Mouse (Mus musculus) stomach, embryonic 14.5 days (tissue): ENCODE measurements around the gene Dkk3. TPM values are rescaled to one million over a fixed set of nuclear protein-coding genes. Genes with fewer than 3 reads are reported as not detected.

Source experiments
- ATAC-seq: fragments of 200-750 bp; cut with Nextera tagmentation; 2 replicates; pipeline ENCODE4 v1.8.0; 2017; ENCODE audit warnings: low read depth, moderate TSS enrichment; ENCODE audit not compliant: insufficient number of reproducible peaks, insufficient read depth, low FRiP score
- H3K27ac ChIP-seq: fragments of 300-500 bp; sonication (generic); 2 replicates; pipeline ENCODE4 v1.5.1; 2014; ENCODE audit warnings: mild to moderate bottlenecking, low read length, moderate library complexity, mixed read lengths
- H3K27me3 ChIP-seq: fragments of 300-500 bp; sonication (generic); 2 replicates; pipeline ENCODE4 v1.6.1; 2014; ENCODE audit warnings: low read length, control low read depth, mixed read lengths; ENCODE audit not compliant: control insufficient read depth, insufficient read depth
- H3K36me3 ChIP-seq: fragments of 300-500 bp; sonication (generic); 2 replicates; pipeline ENCODE4 v1.6.1; 2014; ENCODE audit warnings: mild to moderate bottlenecking, control low read depth, low read length, moderate library complexity, mixed read lengths; ENCODE audit not compliant: control insufficient read depth, insufficient read depth
- H3K4me1 ChIP-seq: fragments of 300-500 bp; sonication (generic); 2 replicates; pipeline ENCODE4 v1.6.1; 2014; ENCODE audit warnings: low read length, control low read depth, mixed read lengths; ENCODE audit not compliant: control insufficient read depth, insufficient read depth
- H3K4me2 ChIP-seq: fragments of 300-500 bp; sonication (generic); replicated peaks from 2 replicates; pipeline ENCODE4 v1.6.1; 2014; ENCODE audit warnings: low read depth, low read length, control low read depth
- H3K4me3 ChIP-seq: fragments of 300-500 bp; sonication (generic); 2 replicates; pipeline ENCODE4 v1.5.1; 2014; ENCODE audit warnings: low read depth, low read length, control low read depth
- H3K9ac ChIP-seq: fragments of 300-500 bp; sonication (generic); replicated peaks from 2 replicates; pipeline ENCODE4 v1.6.1; 2014; ENCODE audit warnings: low read depth, mild to moderate bottlenecking, control low read depth, low read length, moderate library complexity, mixed read lengths
- H3K9me3 ChIP-seq: fragments of 300-500 bp; sonication (generic); 2 replicates; pipeline ENCODE4 v1.6.1; 2016; ENCODE audit warnings: low read depth, low read length, control low read depth; ENCODE audit not compliant: control insufficient read depth
- WGBS: fragments of 180-500 bp; shearing (Covaris S2); extraction: QIAGEN DNeasy Blood & Tissue Kit; methylation state at CpG from one replicate; pipeline ENCODE4 v1.1.7; 2014; 5-methylcytosine and 5-hydroxymethylcytosine counted together
- polyA plus RNA-seq: library from polyadenylated mRNA; unstranded; fragments of >200 nt; fragmentation: Nextera tagmentation; extraction: Ambion mirVana; gene quantifications from 2 replicates; pipeline ENCODE4 v1.2.1, GENCODE M21; 2014

Gene Dkk3
- polyA plus RNA-seq, 1 experiment from 2014 or later: 31.5 TPM

GRCm38 (mm10) chr7:112121866-112122500 is 36.9 kb downstream of the Dkk3 start:
- Histone ChIP-seq H3K4me2 (no peak overlapping the region), H3K27ac (no peak overlapping the region), H3K9me3 (no peaks in the 10 kb centered on the region), H3K27me3 (no peaks in the 10 kb centered on the region), H3K4me3 (no peak overlapping the region), H3K4me1 (no peaks in the 10 kb centered on the region), H3K9ac (no peak overlapping the region), H3K36me3 (no peaks in the 10 kb centered on the region; the same call in 1 of the 2 replicates)
- WGBS: 78% methylated on average over 11 of the region's 11 CpGs
- no peak for ATAC-seq

GRCm38 (mm10) chr7:112120861-112121810 is 37.7 kb downstream of the Dkk3 start:
- Histone ChIP-seq H3K27ac (no peak overlapping the region), H3K9me3 (no peaks in the 10 kb centered on the region), H3K36me3 (no peaks in the 10 kb centered on the region; the same call in 1 of the 2 replicates), H3K4me2 (no peak overlapping the region), H3K9ac (no peak overlapping the region), H3K4me3 (no peak overlapping the region), H3K27me3 (no peaks in the 10 kb centered on the region), H3K4me1 (no peaks in the 10 kb centered on the region)
- ATAC-seq: no peak
- 70% methylated on average over 11 of the region's 11 CpGs for WGBS

- Histone ChIP-seq H3K4me2 (no peak overlapping the region), H3K4me3 (no peak overlapping the region), H3K4me1 (no peaks in the 10 kb centered on the region), H3K27ac (no peak overlapping the region), H3K9me3 (no peaks in the 10 kb centered on the region), H3K27me3 (no peaks in the 10 kb centered on the region), H3K36me3 (no peaks in the 10 kb centered on the region; the same call in 1 of the 2 replicates), H3K9ac (no peak overlapping the region)
- 0 out of 2 replicates have a peak, but pooled peaks have one; percentile 16 for ATAC-seq
- WGBS: 84% methylated on average over 7 of the region's 7 CpGs
Measured at GRCm38 (mm10) chr7:112119248-112119647, 39.6 kb downstream of the Dkk3 start.

GRCm38 (mm10) chr7:112118086-112118485 is 40.8 kb downstream of the Dkk3 start:
- H3K4me3 ChIP-seq: no peak overlapping the region
- no peak for ATAC-seq
- 87% methylated on average over 7 of the region's 7 CpGs for WGBS
- no peaks in the 10 kb centered on the region; the same call in 1 of the 2 replicates for H3K36me3 ChIP-seq
- no peaks in the 10 kb centered on the region for H3K27me3 ChIP-seq
- H3K9ac ChIP-seq: no peak overlapping the region
- no peaks in the 10 kb centered on the region for H3K9me3 ChIP-seq
- H3K4me1 ChIP-seq: no peaks in the 10 kb centered on the region
- H3K27ac ChIP-seq: no peak overlapping the region
- no peak overlapping the region for H3K4me2 ChIP-seq

GRCm38 (mm10) chr7:112117501-112117900 is 41.4 kb downstream of the Dkk3 start:
- Histone ChIP-seq H3K27me3 (no peaks in the 10 kb centered on the region), H3K4me3 (no peak overlapping the region), H3K4me2 (no peak overlapping the region), H3K27ac (no peak overlapping the region), H3K36me3 (peaks cover 5% of the 10 kb centered on the region), H3K9me3 (no peaks in the 10 kb centered on the region), H3K4me1 (no peaks in the 10 kb centered on the region), H3K9ac (no peak overlapping the region)
- WGBS: 86% methylated on average over 7 of the region's 7 CpGs
- ATAC-seq: no peak

- 58% methylated on average over 19 of the region's 19 CpGs for WGBS
- Histone ChIP-seq H3K4me2 (no peak overlapping the region), H3K9me3 (no peaks in the 10 kb centered on the region), H3K27me3 (no peaks in the 10 kb centered on the region), H3K9ac (no peak overlapping the region), H3K36me3 (peaks cover 45% of the 10 kb centered on the region), H3K4me1 (peaks cover 6% of the 10 kb centered on the region; the same call in 1 of the 2 replicates), H3K27ac (peak overlapping the region; percentile 28; the same call in 1 of the 2 replicates), H3K4me3 (no peak overlapping the region)
- peak; percentile 80; the same call in 1 of the 2 replicates for ATAC-seq
Measured at GRCm38 (mm10) chr7:112110638-112111372, 48.1 kb downstream of the Dkk3 start.

- no peak overlapping the region for H3K4me3 ChIP-seq
- peaks cover 61% of the 10 kb centered on the region for H3K36me3 ChIP-seq
- peaks cover 6% of the 10 kb centered on the region; the same call in 1 of the 2 replicates for H3K4me1 ChIP-seq
- H3K9ac ChIP-seq: no peak overlapping the region
- H3K9me3 ChIP-seq: no peaks in the 10 kb centered on the region
- no peak overlapping the region for H3K4me2 ChIP-seq
- ATAC-seq: no peak
- H3K27ac ChIP-seq: no peak overlapping the region
- H3K27me3 ChIP-seq: no peaks in the 10 kb centered on the region
Measured at GRCm38 (mm10) chr7:112108757-112109156, 50.1 kb downstream of the Dkk3 start.

GRCm38 (mm10) chr7:112103816-112104215 is 55.0 kb downstream of the Dkk3 start:
- peak; percentile 86 for ATAC-seq
- Histone ChIP-seq H3K4me2 (no peak overlapping the region), H3K27me3 (no peaks in the 10 kb centered on the region), H3K4me3 (no peak overlapping the region), H3K36me3 (peaks cover 71% of the 10 kb centered on the region), H3K4me1 (no peaks in the 10 kb centered on the region), H3K9ac (no peak overlapping the region), H3K27ac (no peak overlapping the region), H3K9me3 (no peaks in the 10 kb centered on the region)
- 71% methylated on average over 5 of the region's 5 CpGs for WGBS
